Mouse (Mus musculus) megakaryocyte progenitor cell, adult 5-6 weeks (primary cell): ENCODE data around the gene Ankrd61. TPM values are rescaled to one million over a fixed set of nuclear protein-coding genes. Genes with fewer than 3 reads are reported as not detected.

Source experiments
- ATAC-seq: replicated peaks from 2 replicates; pipeline ENCODE4 v1.8.0; 2016; ENCODE audit warnings: mild to moderate bottlenecking, moderate TSS enrichment, inconsistent platforms; ENCODE audit not compliant: poor library complexity
- total RNA-seq, 2 experiments: library from RNA; stranded (forward) in 1 of 2; stranded (reverse) in 1 of 2; fragments of 157-497, 149-512 nt in 1 of 2; fragments of 200-1000 nt in 1 of 2; gene quantifications; 2 replicates each; pipeline versions ENCODE4 v1.2.3 to v1.2.4; 2015 to 2017

The Ankrd61 gene
- total RNA-seq (2015) = not detected in 2 replicates
- not detected in 2 replicates for total RNA-seq (2017)

DNA sequence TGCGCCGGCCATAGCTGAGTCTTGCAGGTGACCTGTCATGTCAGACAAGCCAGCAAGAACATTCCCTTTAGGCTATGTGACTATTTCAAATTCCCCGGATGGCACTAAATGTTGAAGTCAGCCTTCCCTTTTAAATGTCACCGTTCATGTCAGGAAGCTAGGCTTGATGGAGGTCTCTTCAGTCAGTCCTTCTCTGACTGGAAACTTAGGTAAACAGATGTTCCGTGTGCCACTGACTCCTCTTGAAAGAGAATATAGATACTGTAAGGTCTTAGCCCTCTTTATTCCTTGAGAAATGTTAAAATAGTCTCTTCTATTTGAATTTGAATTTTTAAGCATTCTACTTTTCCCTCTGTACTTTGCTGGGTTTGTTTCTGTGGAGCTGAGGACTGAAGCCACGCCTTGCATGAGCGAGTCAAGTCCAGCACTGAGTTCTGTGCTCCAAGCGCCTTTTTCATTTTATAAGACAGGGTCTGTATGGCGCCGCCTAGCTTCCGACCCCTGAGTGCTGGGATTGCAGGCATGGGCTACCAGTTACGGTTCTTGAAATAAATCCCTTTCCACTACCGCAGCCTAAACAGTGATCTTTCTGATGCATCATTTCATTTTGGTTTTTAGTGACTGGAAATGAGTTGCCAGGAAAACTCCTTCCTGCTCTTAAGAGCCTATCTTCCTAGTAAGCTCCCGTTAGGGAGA, at the start of gene Ankrd61:
TSS of gene Ankrd61 (minus strand) at position 51 of the 696 bp plus-strand sequence.
- no peak for ATAC-seq

DNA sequence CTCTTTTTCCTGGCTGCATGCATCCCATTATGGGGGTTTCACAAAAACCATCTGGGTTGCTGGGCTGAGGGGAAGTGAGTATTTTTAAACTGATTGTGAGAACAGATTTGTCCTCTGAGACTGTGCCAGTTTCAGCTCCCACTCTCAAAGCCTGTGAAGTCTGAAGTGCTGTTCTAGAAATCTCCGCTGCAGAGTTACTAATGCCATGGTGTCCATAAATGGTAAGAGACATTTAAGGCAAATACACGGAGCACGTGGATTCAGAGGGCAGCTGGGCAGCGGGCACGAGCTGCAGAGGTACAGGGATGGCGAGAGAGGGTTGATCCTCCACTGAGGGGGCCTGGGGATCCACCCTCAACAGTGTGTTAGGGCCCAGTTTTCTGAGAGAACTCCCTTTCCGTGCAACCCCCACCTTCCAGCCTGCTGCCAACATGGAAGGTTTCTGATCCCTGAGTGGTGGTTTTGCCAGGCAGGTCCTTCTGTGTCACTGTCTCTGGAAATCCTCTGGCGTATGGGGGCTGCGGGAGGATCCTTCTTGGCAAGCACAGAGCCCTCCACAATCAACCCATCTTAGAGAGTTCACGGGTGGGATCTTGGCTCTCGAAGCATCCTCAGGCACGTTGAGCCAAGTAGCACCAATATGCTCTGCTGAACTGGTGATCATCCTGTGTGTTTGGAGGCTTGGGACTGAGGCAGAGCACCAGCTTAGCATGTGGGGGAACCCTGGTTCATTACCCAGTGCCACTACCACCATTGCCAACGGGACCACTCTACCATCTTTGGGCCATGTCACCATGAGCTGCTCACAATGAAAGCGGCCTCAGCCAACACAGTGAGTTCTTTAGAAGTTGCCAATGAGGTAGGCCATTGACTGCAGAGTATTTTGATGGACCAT, 46.0 kb upstream of the Ankrd61 start:
- ATAC-seq = no peak

DNA sequence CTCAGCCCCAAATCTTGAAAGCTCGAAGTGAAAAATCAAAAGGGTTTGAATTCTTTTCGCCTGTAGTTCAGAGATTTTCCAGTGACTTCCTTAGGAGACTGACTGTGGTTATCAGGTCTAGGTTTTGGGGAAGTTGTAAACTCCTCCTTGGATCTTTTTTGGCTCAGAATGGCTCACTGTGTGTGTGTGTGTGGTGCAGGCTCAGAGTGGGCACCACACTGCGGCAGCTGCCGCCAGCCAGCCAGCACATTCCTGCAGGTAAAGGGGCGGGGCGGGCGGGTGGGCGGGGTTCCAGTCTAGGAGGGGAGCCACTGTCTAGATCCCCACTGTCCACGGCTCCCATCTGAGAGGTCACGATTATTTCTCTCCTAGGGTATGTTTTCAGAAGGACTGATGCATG, 44.1 kb upstream of the Ankrd61 start:
- ATAC-seq = 0 out of 2 replicates have a peak, but pooled peaks have one; percentile 37

DNA sequence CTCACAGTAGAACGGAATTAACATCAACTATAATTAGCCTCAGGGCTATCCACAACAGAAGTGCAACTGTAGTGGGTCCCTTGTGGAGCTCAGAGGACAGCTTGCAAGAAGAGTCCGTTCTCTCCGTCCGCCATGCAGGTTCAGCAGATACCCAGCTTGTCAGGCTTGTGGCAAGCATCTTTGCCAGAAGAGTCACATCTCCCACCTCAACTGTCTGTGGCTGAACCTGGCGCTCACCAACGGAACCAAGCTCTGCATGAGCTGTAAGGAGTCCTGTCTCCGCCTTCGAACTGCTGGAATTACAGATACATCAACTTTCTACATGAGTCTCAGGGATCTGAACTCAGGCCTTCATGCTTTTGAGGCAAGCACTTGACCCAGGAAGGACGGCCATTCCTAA, 38.7 kb upstream of the Ankrd61 start:
- ATAC-seq = no peak

DNA sequence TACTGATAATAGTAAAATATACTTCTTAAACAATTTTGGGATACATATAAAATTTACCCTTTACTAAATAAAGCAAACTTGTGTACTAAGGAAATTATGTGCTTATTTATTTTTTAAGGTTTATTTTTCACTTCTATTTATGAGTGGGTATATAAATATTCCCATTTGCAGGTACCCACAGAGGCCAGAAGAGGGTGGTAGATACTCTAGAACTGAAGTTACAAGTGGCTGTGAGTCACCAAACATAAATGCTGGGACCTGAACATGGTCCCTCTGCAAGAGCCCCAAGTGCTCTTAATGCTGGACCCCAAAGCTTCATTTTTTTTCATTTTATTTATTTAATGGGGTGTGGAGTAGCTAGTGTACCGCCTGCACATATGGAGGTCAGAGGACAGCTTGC, 36.4 kb upstream of the Ankrd61 start:
- 0 out of 2 replicates have a peak, but pooled peaks have one; percentile 37 for ATAC-seq

DNA sequence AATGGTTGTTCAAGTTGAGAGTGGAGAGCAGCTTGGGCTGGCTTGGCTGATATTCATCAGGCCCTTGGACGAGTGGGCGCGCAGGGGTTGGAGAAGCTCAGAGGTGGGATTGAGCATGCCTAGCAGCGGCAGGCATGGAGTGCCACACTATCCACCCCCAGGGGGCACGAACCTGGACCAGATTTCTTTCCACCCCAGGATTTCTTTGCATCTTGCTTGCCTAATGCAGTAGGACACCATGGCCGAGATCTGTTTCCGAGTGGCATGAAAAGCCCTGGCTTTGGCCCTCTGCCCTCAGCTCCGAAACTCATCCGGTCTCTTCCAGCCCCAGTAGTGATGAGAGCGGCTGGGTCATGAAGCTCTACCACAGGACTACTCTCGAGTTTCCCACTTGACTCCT, 35.9 kb upstream of the Ankrd61 start:
- ATAC-seq = no peak

DNA sequence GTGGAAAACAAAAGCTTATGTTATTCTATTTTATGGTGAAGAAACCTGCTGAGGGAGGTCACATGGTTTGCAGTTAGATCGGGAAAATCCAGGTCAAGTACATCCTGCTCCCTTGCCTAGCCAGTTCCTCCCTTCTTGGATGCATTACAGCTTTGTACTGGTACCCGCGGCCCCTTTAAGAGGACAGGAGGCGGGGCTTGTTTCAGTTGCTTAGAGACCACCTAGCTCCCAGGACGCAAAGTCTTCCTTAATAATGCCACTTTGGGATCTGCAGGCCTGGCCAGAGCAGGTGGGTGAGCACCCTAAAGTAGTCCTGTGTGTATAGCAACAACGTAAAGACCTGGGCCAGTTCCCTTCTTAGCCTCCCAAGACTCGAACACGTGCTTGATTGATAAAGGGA, 35.3 kb upstream of the Ankrd61 start, which contains the start of gene Rsph10b:
TSS of gene Rsph10b (plus strand) at position 205 of the 400 bp plus-strand sequence.
- no peak for ATAC-seq

DNA sequence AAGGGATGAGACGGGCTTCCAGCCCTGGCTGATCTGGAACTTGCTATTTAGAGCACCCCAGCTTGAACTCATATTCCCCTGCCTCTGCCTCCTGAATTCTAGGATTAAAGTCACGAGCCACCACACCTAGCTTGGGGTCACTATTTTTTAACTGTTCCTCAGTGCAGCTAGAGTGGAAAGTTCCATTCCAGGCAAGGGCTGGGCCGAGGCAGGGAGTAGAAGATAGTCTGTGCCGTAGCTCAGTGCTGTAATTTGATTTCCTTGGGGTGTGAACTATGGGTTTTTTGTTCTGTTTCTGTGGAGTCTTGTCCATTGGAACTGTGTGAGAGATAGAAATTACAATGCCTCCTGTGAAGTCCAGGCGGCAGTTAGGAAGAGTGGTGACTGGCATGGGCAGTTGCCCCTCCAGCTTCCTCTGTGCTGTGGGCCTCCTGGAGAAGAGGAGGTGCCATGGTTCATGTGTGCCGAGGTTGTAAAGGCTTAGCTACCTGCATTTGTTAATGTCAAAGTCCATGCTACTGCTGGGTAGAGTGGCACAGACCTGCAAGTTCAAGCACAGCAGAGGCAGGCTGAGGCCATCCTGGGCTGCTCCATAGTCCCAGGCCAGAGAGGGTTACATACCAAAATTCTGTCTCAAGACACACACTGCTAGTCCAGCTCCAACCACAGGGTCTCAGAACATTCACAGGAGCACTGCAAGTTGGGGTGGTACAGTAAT, 34.5 kb upstream of the Ankrd61 start:
- no peak for ATAC-seq

DNA sequence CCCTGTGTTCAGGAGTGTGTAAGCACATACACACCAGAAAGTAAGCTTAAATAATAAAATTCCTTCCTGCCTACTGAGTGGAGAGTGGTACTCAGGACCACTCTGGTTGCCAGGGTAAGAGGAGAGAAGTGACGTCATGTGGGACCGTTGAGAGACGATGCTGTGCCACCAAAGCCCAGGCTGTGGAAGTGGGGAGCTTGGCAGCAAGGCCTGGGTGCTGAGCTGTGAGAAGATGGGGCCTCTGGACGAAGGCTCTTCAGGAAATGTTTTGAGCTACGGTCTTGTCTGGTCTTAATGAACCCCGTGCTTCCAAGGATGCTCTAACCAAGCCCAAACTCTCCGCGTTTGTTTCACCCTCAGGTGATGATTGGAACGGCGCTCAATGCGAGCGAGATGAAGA, 33.2 kb upstream of the Ankrd61 start:
- ATAC-seq = no peak

DNA sequence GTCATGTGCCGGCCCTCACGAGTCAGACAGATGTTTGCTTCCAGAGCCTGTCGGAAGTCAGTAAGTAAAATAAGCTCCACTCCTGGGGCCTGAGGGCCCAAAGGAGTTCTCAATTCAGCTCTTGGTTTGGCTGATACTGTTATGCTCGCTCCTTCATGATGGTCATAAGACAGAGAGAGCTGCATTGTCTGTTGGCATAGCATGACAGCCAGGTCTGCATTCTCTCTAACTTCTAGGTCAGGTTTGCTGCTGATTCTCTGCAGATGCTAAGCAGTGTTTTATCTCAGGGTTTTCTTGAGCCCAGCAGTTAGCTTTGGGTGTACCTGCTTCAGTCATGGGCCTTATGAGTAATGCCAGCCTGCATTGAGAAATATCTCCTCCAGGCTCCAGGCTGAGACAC, 31.8 kb upstream of the Ankrd61 start:
- no peak for ATAC-seq

DNA sequence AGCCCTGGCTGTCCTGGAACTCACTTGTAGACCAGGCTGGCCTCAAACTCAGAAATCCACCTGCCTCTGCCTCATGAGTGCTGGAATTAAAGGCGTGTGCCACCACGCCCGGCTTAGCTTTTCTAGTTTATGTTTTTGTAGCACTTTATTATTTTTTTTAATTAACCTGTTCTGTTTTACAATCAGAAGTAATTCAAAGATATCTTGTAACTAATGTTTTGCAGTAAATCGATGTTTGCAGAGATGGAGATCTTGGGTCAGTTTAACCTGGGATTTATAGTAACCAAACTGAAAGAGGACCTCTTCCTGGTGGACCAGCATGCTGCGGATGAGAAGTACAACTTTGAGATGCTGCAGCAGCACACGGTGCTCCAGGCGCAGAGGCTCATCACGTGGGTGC, 30.4 kb upstream of the Ankrd61 start, which contains the start of gene Gm42421:
TSS of gene Gm42421 (plus strand) at position 301 of the 400 bp plus-strand sequence.
- ATAC-seq = no peak

DNA sequence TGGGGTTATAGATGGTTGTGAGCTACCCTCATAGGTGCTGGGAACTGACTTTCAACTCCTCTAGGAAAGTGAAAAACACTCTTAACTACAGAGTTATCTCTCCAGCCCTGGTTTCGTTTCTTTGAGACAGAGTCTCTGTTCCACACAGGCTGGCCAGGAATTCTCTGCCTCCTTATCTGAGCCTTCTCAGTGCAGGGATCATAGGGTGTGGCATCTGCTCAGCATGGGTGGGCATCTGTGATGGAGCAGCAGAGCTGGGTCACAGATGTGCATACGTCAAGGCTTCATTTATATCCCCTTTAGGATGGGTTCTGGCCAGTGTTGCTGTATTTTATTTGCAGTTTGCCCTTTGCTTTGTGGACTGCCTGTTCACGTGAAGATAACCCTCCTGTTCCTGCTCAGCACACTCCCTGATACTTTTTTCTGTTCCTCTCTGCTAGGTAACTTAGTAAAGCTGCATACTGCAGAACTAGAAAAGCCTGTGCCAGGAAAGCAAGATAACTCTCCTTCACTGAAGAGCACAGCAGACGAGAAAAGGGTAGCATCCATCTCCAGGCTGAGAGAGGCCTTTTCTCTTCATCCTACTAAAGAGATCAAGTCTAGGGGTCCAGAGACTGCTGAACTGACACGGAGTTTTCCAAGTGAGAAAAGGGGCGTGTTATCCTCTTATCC, 27.4 kb upstream of the Ankrd61 start:
- ATAC-seq = peak; percentile 85

DNA sequence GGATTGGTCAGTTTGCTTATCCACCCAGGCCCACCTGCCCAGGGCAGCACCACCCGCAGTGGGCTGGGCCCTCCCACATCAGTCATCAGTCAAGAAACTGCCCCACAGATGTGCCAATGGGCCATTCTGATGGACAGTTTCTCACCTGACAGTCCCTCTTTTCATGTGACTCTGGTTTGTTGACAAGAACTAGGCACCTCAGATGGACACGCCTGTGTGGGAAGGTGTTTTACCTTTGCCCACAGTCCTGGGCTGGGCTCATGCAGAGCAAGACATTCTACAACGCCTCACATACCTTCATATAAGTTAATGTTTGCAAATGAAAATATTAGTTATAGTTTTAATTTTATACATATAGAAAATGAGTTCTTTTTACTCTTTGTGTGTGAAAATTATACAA, 20.6 kb upstream of the Ankrd61 start:
- ATAC-seq = no peak

DNA sequence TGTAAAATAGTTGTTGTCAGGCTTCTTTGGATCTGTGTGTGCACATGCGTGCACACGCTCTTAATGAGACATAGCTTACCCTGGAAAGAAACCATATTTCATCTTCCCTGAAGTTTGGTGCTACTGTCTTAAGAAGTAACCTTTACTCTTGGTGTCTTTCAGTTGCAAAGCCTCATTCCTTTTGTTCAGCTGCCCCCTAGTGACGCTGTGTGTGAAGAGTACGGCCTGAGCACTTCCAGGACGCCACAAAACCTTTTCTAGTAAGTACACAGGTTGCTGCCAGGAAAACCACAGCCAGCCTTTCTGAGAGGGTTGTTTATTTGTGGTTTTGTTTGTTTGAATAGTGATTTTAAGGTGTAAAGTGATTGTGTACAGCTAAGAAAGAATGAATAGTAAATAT, 19.9 kb upstream of the Ankrd61 start:
- peak; percentile 92 for ATAC-seq

DNA sequence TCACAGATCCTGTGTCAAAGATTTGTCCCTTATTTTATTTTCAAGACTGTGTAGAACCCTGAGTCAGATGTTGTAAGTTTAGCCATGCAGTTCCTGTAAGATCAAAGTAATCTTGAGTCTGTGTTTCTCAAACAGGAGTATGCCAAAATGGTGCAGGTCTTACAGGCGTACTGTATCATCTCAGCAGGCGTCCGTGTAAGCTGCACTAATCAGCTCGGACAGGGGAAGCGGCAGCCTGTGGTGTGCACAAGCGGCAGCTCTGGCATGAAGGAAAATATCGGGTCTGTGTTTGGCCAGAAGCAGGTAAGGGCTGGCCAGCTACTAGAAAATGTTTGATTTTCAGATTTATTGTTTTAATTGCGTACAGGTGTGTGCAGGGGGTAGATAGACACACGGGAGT, 18.7 kb upstream of the Ankrd61 start:
- no peak for ATAC-seq

DNA sequence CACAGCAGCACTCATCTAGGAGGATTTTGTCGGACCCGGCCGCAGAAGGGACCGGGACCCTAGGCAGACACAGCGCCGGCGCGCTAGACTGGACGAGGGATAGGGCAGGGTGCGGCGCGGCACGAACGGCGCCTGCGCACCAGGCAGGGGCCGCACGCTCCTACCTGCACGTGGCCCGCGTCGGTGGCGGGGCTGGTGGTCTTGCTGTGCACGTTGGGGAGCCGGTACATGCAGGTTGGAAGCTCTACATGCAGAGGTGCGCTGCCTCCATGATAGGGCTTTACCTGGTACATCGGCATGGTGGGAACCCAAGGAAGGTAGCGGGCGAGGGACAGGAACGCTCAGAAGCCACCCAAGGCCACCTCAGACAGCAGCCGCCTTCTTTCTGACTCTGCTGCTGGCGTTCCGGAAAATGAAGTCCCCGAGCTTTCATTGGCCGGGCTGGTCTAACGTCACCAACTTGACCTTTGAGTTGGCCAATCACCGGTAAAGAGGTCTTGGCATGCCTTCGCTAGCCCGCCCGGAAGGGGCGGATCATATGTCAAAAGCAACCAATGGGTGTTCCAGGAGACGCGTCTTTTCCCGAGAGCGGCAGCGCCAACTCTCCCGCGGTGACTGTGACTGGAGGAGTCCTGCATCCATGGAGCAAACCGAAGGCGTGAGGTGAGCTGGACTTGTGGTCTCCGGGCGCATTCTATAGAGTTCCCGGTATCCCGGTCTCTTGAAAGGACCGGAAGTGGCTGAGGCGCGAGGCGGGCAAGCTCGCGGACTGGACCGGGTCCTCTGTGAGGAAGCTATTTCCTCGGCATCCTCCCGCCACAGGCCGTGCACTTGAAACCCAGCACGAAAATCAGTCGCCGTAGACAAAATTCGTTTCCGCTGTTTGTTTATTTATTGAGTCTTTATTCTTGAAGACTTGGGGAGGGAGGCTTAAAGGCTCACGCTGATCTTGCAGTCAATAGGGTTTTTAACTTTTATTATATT, 12.2 kb upstream of the Ankrd61 start, which contains the start of the genes Aimp2 and Pms2:
TSS of gene Aimp2 (minus strand) at position 431 of the 984 bp plus-strand sequence.
TSS of gene Pms2 (plus strand) at position 548 of the 984 bp plus-strand sequence.
- ATAC-seq = peak; percentile 94

DNA sequence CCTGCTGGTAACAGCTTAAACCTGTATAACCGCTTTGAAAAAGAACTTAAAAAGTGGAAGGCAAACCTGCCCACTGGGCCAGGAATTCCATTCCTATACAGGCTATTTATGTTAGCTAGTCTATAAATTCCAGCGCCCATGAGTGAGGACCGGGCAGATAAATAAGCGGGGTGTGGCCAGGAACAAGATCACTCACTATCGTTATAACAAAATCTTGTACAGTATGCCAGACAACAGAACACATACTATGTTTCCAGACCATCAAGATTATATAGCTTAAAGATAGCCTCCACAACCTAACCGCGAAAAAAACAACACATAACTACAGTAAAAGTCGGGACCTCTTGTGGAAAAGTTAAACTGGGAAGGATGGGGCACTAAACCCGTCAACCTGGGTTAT, 11.4 kb upstream of the Ankrd61 start:
- no peak for ATAC-seq

DNA sequence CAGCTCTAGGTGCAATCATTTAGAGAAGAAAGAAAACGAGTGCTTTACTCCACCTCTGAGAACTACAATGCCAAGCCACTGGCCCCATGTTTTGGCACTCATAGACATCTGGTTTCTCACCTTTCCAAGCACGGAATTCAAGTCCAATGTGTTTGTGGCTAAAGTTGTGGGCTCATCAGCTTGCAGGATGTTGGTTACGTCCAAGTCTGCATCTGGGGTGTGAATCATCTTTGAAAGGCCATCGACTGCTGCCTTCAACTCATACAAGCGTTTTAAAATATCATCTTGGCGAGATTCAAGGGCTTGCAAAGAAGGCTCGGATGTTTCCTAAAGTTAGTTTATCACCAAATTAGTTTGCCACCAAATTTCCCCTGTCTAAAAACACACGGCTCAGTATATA, 8.9 kb upstream of the Ankrd61 start:
- no peak for ATAC-seq

DNA sequence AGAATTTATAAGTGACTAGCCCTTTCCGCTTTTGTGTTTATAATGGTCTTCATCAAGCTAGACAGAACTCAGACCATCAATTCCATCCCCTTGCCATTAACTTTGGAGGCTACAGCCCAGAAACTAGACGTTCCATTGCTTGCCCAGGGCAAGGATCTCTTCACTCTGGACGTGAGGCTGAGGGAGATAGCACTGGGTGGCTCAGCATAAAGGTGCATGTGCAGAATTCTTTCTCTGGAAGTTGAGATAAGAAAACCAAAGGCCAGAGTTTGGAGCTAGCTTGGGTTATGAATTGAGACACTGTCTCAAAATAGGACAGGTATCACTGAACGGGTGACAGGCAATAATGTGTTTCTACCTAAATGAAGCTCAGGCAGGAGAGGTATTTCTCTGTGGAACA, 6.3 kb upstream of the Ankrd61 start:
- ATAC-seq = peak; percentile 67
